28 mouse cellular contexts compared by ENCODE assay signal in the genomic region with DNA sequence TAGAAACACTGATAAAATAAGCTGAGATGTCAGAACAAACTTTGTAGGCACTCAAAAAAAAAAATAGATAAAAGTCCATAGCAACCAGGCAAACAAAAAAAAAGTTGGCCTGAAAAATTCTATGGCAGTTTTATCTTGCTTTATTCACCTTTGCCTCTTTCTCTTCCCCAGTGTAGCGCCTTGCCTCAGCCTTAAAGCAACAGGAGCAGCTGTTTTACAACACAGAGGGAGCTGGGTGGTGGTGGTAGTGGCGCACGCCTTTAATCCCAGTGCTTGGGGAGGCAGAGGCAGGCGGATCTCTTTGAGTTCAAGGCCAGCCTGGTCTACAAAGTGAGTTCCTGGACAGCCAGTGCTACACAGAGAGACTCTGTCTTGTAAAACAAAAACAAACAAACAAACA. TPM values are rescaled to one million over a fixed set of nuclear protein-coding genes. Genes with fewer than 3 reads are reported as not detected.
"Had no signal": no experiment of that assay in that cellular context is flagged by ENCODE, and none has a peak within 500 bp of the region (broad histone marks: within the 10 kb centered on the region; RNA-seq: fewer than 3 reads in every experiment).

No protein-coding gene starts in this region.

- H3K4me2 ChIP-seq: heart, embryonic 11.5 days; heart, embryonic 13.5 days; heart, embryonic 15.5 days; hindbrain, embryonic 13.5 days; hindbrain, embryonic 15.5 days; limb, embryonic 12.5 days; liver, embryonic 13.5 days had no signal

- H3K4me3 ChIP-seq: heart, embryonic 13.5 days; heart, embryonic 15.5 days; hindbrain, embryonic 13.5 days; hindbrain, embryonic 15.5 days; left cerebral cortex, adult 2 months; limb, embryonic 10.5 days; limb, embryonic 12.5 days; liver, embryonic 13.5 days had no signal

- H3K9ac ChIP-seq: forebrain, postnatal 0 days; heart, embryonic 13.5 days; heart, embryonic 15.5 days; hindbrain, embryonic 13.5 days; hindbrain, embryonic 15.5 days; limb, embryonic 12.5 days; liver, embryonic 13.5 days had no signal

- DNase-seq: forebrain, postnatal 0 days; gastrocnemius, postnatal 14 days; heart, adult 18-20 months; heart, postnatal 14 days; heart, postnatal 36 days; kidney, adult 18-20 months; kidney, adult 8-10 months; kidney, postnatal 14 days; kidney, postnatal 36 days; layer of hippocampus, adult 9-11 months; liver; liver, embryonic 13.5 days had no signal

- H3K36me3 ChIP-seq: heart, embryonic 13.5 days; heart, embryonic 15.5 days; hindbrain, embryonic 13.5 days; hindbrain, embryonic 15.5 days; limb, embryonic 10.5 days; limb, embryonic 12.5 days had no signal

- H3K27ac ChIP-seq: heart, embryonic 13.5 days; heart, embryonic 15.5 days; hindbrain, embryonic 13.5 days; hindbrain, embryonic 15.5 days; hindbrain, postnatal 0 days; kidney, postnatal 0 days; left cerebral cortex, adult 2 months; limb, embryonic 10.5 days; limb, embryonic 12.5 days; liver, embryonic 13.5 days had no signal

- ATAC-seq: forebrain, postnatal 0 days; hindbrain, postnatal 0 days had no signal

- H3K27me3 ChIP-seq: heart, embryonic 13.5 days; heart, embryonic 15.5 days; hindbrain, embryonic 13.5 days; hindbrain, embryonic 15.5 days; limb, embryonic 12.5 days; liver, embryonic 13.5 days had no signal

- H3K4me1 ChIP-seq: heart, embryonic 13.5 days; heart, embryonic 15.5 days; hindbrain, embryonic 13.5 days; hindbrain, embryonic 15.5 days; limb, embryonic 10.5 days; limb, embryonic 12.5 days; liver, embryonic 13.5 days had no signal

RNA-seq across cellular contexts. Expression of gene Npc1l1, which starts 3.1 kb away (rescaled TPM):
- total RNA-seq: forebrain, postnatal 0 days; granulocyte monocyte progenitor cell, adult 5-6 weeks; heart, adult 18-20 months; hematopoietic stem cell, adult 5-6 weeks had no signal
- polyA plus RNA-seq: forebrain, postnatal 0 days; heart, embryonic 11.5 days; heart, embryonic 13.5 days; heart, embryonic 15.5 days; hindbrain, embryonic 11.5 days; limb, embryonic 12.5 days had no signal

RNA-seq across cellular contexts. Expression of gene A730071L15Rik, which starts 33.2 kb away (rescaled TPM):
- total RNA-seq: gastrocnemius, adult 8-10 months; granulocyte monocyte progenitor cell, adult 5-6 weeks; heart, adult 18-20 months; heart, postnatal 14 days; heart, postnatal 36 days; hematopoietic stem cell, adult 5-6 weeks; hindbrain, postnatal 0 days; layer of hippocampus, adult 18-20 months; left cerebral cortex, postnatal 14 days had no signal
